Mouse (Mus musculus) liver, adult 2 months (tissue): ENCODE data around the gene Snx3.

Source experiments
- CTCF ChIP-seq: fragments of 200-500 bp; IDR thresholded peaks from 2 replicates; pipeline ENCODE4 v1.5.1; 2011; ENCODE audit warnings: low read depth, low read length, control low read depth
- POLR2A ChIP-seq: fragments of 200-500 bp; IDR thresholded peaks from 2 replicates; pipeline ENCODE4 v1.6.1; 2011; ENCODE audit warnings: low read length, control low read depth; ENCODE audit not compliant: insufficient read depth; ENCODE audit errors: extremely low read depth

GRCm38 (mm10) chr10:42454690-42455089 is 47.1 kb upstream of the Snx3 start:
- no peak for TF ChIP-seq CTCF
- no peak for TF ChIP-seq POLR2A
